Mouse (Mus musculus) liver, adult 2 months (tissue): Measurements from ENCODE around the gene Galntl6. TPM values are rescaled to one million over a fixed set of nuclear protein-coding genes. Genes with fewer than 3 reads are reported as not detected.

Experiments used
- DNase-seq: peaks from one replicate; pipeline ENCODE4 v3.0.0-alpha.2; 2011; ENCODE audit warnings: low read depth, low spot score; ENCODE audit errors: extremely low read depth
- H3K27ac ChIP-seq: fragments of 200-500 bp; replicated peaks from 2 replicates; pipeline ENCODE4 v1.5.1; 2012; ENCODE audit warnings: low read depth, mild to moderate bottlenecking, control low read depth, inconsistent platforms, low read length; ENCODE audit not compliant: insufficient read depth
- H3K27me3 ChIP-seq: fragments of 200-500 bp; 2 replicates; pipeline ENCODE4 v1.6.1; 2012; ENCODE audit warnings: mild to moderate bottlenecking, moderate library complexity, low read length, inconsistent platforms; ENCODE audit not compliant: control insufficient read depth, insufficient read depth
- H3K36me3 ChIP-seq: fragments of 200-500 bp; 2 replicates; pipeline ENCODE4 v1.6.1; 2012; ENCODE audit warnings: low read length, inconsistent platforms; ENCODE audit not compliant: control insufficient read depth, insufficient read depth
- H3K4me1 ChIP-seq: fragments of 200-500 bp; 2 replicates; pipeline ENCODE4 v1.6.1; 2011; ENCODE audit warnings: low read length; ENCODE audit not compliant: control insufficient read depth, insufficient read depth
- H3K4me3 ChIP-seq: fragments of 200-500 bp; 2 replicates; pipeline ENCODE4 v1.5.1; 2011; ENCODE audit warnings: low read depth, mild to moderate bottlenecking, control low read depth, low read length, moderate library complexity; ENCODE audit not compliant: insufficient read depth
- H3K79me2 ChIP-seq: fragments of 200-500 bp; 2 replicates; pipeline ENCODE4 v1.6.1; 2012; ENCODE audit warnings: inconsistent platforms, mild to moderate bottlenecking, low read length, moderate library complexity; ENCODE audit not compliant: control insufficient read depth, insufficient read depth
- H3K9ac ChIP-seq: fragments of 200-500 bp; 2 replicates; pipeline ENCODE4 v1.6.1; 2012; ENCODE audit warnings: low read depth, mild to moderate bottlenecking, control low read depth, inconsistent platforms, low read length
- CTCF ChIP-seq: fragments of 200-500 bp; IDR thresholded peaks from 2 replicates; pipeline ENCODE4 v1.5.1; 2011; ENCODE audit warnings: low read depth, low read length, control low read depth
- POLR2A ChIP-seq: fragments of 200-500 bp; IDR thresholded peaks from 2 replicates; pipeline ENCODE4 v1.6.1; 2011; ENCODE audit warnings: low read length, control low read depth; ENCODE audit not compliant: insufficient read depth; ENCODE audit errors: extremely low read depth
- WGBS: fragments of 180-500 bp; shearing (Covaris S2); methylation state at CpG from one replicate; pipeline ENCODE4 v1.1.7; 2018; 5-methylcytosine and 5-hydroxymethylcytosine counted together
- polyA plus RNA-seq: library from polyadenylated mRNA; depleted of rRNA; stranded (reverse); fragments of >200 nt; gene quantifications from 2 replicates; pipeline ENCODE4 v1.2.3, GENCODE M21; 2012
- total RNA-seq: library from RNA; depleted of rRNA; stranded (reverse); fragments of >200 nt; gene quantifications from 2 replicates; pipeline ENCODE4 v1.2.3, GENCODE M21; 2014

The Galntl6 gene
- total and polyA plus RNA-seq, 2 experiments: not detected

GRCm38 (mm10) chr8:57920326-57920903 is 992.0 kb downstream of the Galntl6 start:
- Histone ChIP-seq H3K27ac (no peak overlapping the region), H3K36me3 (no peaks in the 10 kb centered on the region), H3K9ac (no peak overlapping the region), H3K4me1 (no peaks in the 10 kb centered on the region), H3K27me3 (no peaks in the 10 kb centered on the region), H3K79me2 (no peaks in the 10 kb centered on the region), H3K4me3 (no peak overlapping the region)
- 79% methylated on average over 3 of the region's 3 CpGs for WGBS
- TF ChIP-seq CTCF (no peak), POLR2A (no peak)
- DNase-seq: no peak

- no peaks in the 10 kb centered on the region for H3K36me3 ChIP-seq
- no peak overlapping the region for H3K27ac ChIP-seq
- H3K9ac ChIP-seq: no peak overlapping the region
- H3K4me3 ChIP-seq: no peak overlapping the region
- TF ChIP-seq POLR2A (no peak), CTCF (no peak)
- no peaks in the 10 kb centered on the region for H3K4me1 ChIP-seq
- no peaks in the 10 kb centered on the region for H3K79me2 ChIP-seq
- no peak for DNase-seq
- WGBS: 80% methylated on average over 9 of the region's 9 CpGs
- H3K27me3 ChIP-seq: no peaks in the 10 kb centered on the region
Observed at GRCm38 (mm10) chr8:57918720-57919640, 993.5 kb downstream of the Galntl6 start.

GRCm38 (mm10) chr8:57893360-57893759 is 1019.1 kb downstream of the Galntl6 start:
- WGBS: 90% methylated on average over 5 of the region's 5 CpGs
- DNase-seq: no peak
- Histone ChIP-seq H3K4me3 (no peak overlapping the region), H3K79me2 (no peaks in the 10 kb centered on the region), H3K27me3 (no peaks in the 10 kb centered on the region), H3K9ac (no peak overlapping the region), H3K27ac (no peak overlapping the region), H3K4me1 (no peaks in the 10 kb centered on the region), H3K36me3 (no peaks in the 10 kb centered on the region)
- TF ChIP-seq CTCF (no peak), POLR2A (no peak)

- Histone ChIP-seq H3K36me3 (no peaks in the 10 kb centered on the region), H3K27ac (no peak overlapping the region), H3K27me3 (no peaks in the 10 kb centered on the region), H3K4me3 (no peak overlapping the region), H3K4me1 (no peaks in the 10 kb centered on the region), H3K9ac (no peak overlapping the region), H3K79me2 (no peaks in the 10 kb centered on the region)
- DNase-seq: no peak
- TF ChIP-seq CTCF: no peak
- TF ChIP-seq POLR2A: no peak
- 83% methylated on average over 5 of the region's 5 CpGs for WGBS
Observed at GRCm38 (mm10) chr8:57892115-57892514, 1020.3 kb downstream of the Galntl6 start.

GRCm38 (mm10) chr8:57890159-57890558 is 1022.3 kb downstream of the Galntl6 start:
- no peak overlapping the region for H3K27ac ChIP-seq
- no peaks in the 10 kb centered on the region for H3K27me3 ChIP-seq
- no peaks in the 10 kb centered on the region for H3K4me1 ChIP-seq
- no peak overlapping the region for H3K4me3 ChIP-seq
- TF ChIP-seq POLR2A (no peak), CTCF (no peak)
- DNase-seq: no peak
- no peaks in the 10 kb centered on the region for H3K36me3 ChIP-seq
- H3K79me2 ChIP-seq: no peaks in the 10 kb centered on the region
- no peak overlapping the region for H3K9ac ChIP-seq
- WGBS: 79% methylated on average over 4 of the region's 4 CpGs

- H3K4me3 ChIP-seq: no peak overlapping the region
- no peak overlapping the region for H3K9ac ChIP-seq
- no peak for DNase-seq
- H3K79me2 ChIP-seq: no peaks in the 10 kb centered on the region
- H3K4me1 ChIP-seq: no peaks in the 10 kb centered on the region
- TF ChIP-seq CTCF (no peak), POLR2A (no peak)
- H3K27ac ChIP-seq: no peak overlapping the region
- no peaks in the 10 kb centered on the region for H3K36me3 ChIP-seq
- no peaks in the 10 kb centered on the region for H3K27me3 ChIP-seq
Observed at GRCm38 (mm10) chr8:57888831-57889230, 1023.6 kb downstream of the Galntl6 start.
